17 mouse cellular contexts compared by ENCODE assay signal in genomic region chr10:26076949-26077348, GRCm38 (mm10). TPM values are rescaled to one million over a fixed set of nuclear protein-coding genes. Genes with fewer than 3 reads are reported as not detected.
DNase-seq lines count a peak whose midpoint lies in the region; ATAC-seq lines count a peak whose summit lies in the region.
"Had no signal": no experiment of that assay in that cellular context is flagged by ENCODE, and none has a peak within 500 bp of the region (broad histone marks: within the 10 kb centered on the region; RNA-seq: fewer than 3 reads in every experiment).

No protein-coding gene starts in this region.

- peak overlapping the region; percentile 57 for H3K4me2 ChIP-seq in intestine, embryonic 14.5 days (ENCODE audit: low read length)
- no peak overlapping the region for H3K4me2 ChIP-seq in intestine, embryonic 16.5 days (ENCODE audit: low read depth, low read length)
- H3K4me2 ChIP-seq in embryonic facial prominence, embryonic 15.5 days (replicated peaks) = peak overlapping the region; percentile 95; the same call in 1 of the 2 replicates
- peak overlapping the region; percentile 95 for H3K4me2 ChIP-seq in limb, embryonic 13.5 days (replicated peaks)
- H3K4me2 ChIP-seq in neural tube, embryonic 13.5 days = peak overlapping the region; percentile 84
- H3K4me2 ChIP-seq: liver, embryonic 15.5 days had no signal

- intact Hi-C loops in left cerebral cortex, postnatal 10 days (cut with DNase I) = no loop called here

- peaks cover 2% of the 10 kb centered on the region; the same call in 1 of the 2 replicates for H3K27me3 ChIP-seq in intestine, embryonic 14.5 days (replicated peaks; ENCODE audit: control insufficient read depth, insufficient read depth, low read length)
- H3K27me3 ChIP-seq in intestine, embryonic 16.5 days (replicated peaks; ENCODE audit: control insufficient read depth, insufficient read depth, low read length) = peaks cover 11% of the 10 kb centered on the region; the same call in 1 of the 2 replicates
- H3K27me3 ChIP-seq in embryonic facial prominence, embryonic 15.5 days = 0 out of 2 replicates have a peak, but pooled peaks cover 6% of the 10 kb centered on the region
- peaks cover 22% of the 10 kb centered on the region for H3K27me3 ChIP-seq in limb, embryonic 13.5 days
- no peaks in the 10 kb centered on the region for H3K27me3 ChIP-seq in neural tube, embryonic 13.5 days

- H3K27ac ChIP-seq in intestine, embryonic 14.5 days (ENCODE audit: low read depth) = no peak overlapping the region
- no peak overlapping the region for H3K27ac ChIP-seq in intestine, embryonic 16.5 days (ENCODE audit: low read length)
- no peak overlapping the region for H3K27ac ChIP-seq in embryonic facial prominence, embryonic 15.5 days (replicated peaks)
- no peak overlapping the region for H3K27ac ChIP-seq in limb, embryonic 13.5 days
- no peak overlapping the region for H3K27ac ChIP-seq in neural tube, embryonic 13.5 days (replicated peaks)
- H3K27ac ChIP-seq: kidney, postnatal 0 days; liver, embryonic 15.5 days; macrophage had no signal

- H3K36me3 ChIP-seq in intestine, embryonic 14.5 days (ENCODE audit: control insufficient read depth, insufficient read depth, low read length) = no peaks in the 10 kb centered on the region
- H3K36me3 ChIP-seq in intestine, embryonic 16.5 days (ENCODE audit: control insufficient read depth, insufficient read depth, low read length) = no peaks in the 10 kb centered on the region
- H3K36me3 ChIP-seq in embryonic facial prominence, embryonic 15.5 days = no peaks in the 10 kb centered on the region
- H3K36me3 ChIP-seq in limb, embryonic 13.5 days = no peaks in the 10 kb centered on the region
- H3K36me3 ChIP-seq in neural tube, embryonic 13.5 days = no peaks in the 10 kb centered on the region
- H3K36me3 ChIP-seq: liver, embryonic 15.5 days had no signal

- H3K4me3 ChIP-seq in intestine, embryonic 14.5 days (ENCODE audit: low read depth, low read length) = peak overlapping the region; percentile 69
- H3K4me3 ChIP-seq in intestine, embryonic 16.5 days (ENCODE audit: low read length) = no peak overlapping the region
- peak overlapping the region; percentile 63; the same call in 1 of the 2 replicates for H3K4me3 ChIP-seq in embryonic facial prominence, embryonic 15.5 days (replicated peaks)
- peak overlapping the region; percentile 11 for H3K4me3 ChIP-seq in limb, embryonic 13.5 days
- peak overlapping the region; percentile 82 for H3K4me3 ChIP-seq in neural tube, embryonic 13.5 days
- H3K4me3 ChIP-seq: liver, embryonic 15.5 days had no signal

- no peak for DNase-seq in intestine, embryonic 14.5 days (ENCODE audit: low spot score)
- DNase-seq in heart, postnatal 4 days = no peak
- DNase-seq in spleen, postnatal 10 days (ENCODE audit: low spot score in 2 of 2) = no peak
- DNase-seq in left cerebral cortex, postnatal 10 days (ENCODE audit: extremely low spot score in 1 of 2, low spot score in 2 of 2) = no peak
- DNase-seq: B cell, adult 2 months; heart, postnatal 14 days; thymus, postnatal 14 days had no signal

- WGBS in intestine, embryonic 14.5 days = 78% methylated on average over 9 of the region's 9 CpGs
- WGBS in intestine, embryonic 16.5 days = 80% methylated on average over 9 of the region's 9 CpGs
- WGBS in embryonic facial prominence, embryonic 15.5 days = 58% methylated on average over 9 of the region's 9 CpGs
- WGBS in limb, embryonic 13.5 days = 78% methylated on average over 9 of the region's 9 CpGs
- 84% methylated on average over 9 of the region's 9 CpGs for WGBS in neural tube, embryonic 13.5 days

- no peaks in the 10 kb centered on the region for H3K4me1 ChIP-seq in intestine, embryonic 14.5 days (replicated peaks; ENCODE audit: control insufficient read depth, insufficient read depth, low read length)
- H3K4me1 ChIP-seq in intestine, embryonic 16.5 days (ENCODE audit: control insufficient read depth, insufficient read depth, low read length) = no peaks in the 10 kb centered on the region
- H3K4me1 ChIP-seq in embryonic facial prominence, embryonic 15.5 days = 0 out of 2 replicates have a peak, but pooled peaks cover 10% of the 10 kb centered on the region
- 0 out of 2 replicates have a peak, but pooled peaks cover 3% of the 10 kb centered on the region for H3K4me1 ChIP-seq in limb, embryonic 13.5 days
- peaks cover 17% of the 10 kb centered on the region for H3K4me1 ChIP-seq in neural tube, embryonic 13.5 days (replicated peaks)
- H3K4me1 ChIP-seq: liver, embryonic 15.5 days had no signal

- ATAC-seq in intestine, embryonic 14.5 days (replicated peaks; ENCODE audit: low FRiP score, low TSS enrichment, low read depth) = no peak
- ATAC-seq in intestine, embryonic 16.5 days = no peak
- no peak for ATAC-seq in embryonic facial prominence, embryonic 15.5 days (ENCODE audit: insufficient number of reproducible peaks, low FRiP score, low TSS enrichment, low read depth)
- ATAC-seq in limb, embryonic 13.5 days (ENCODE audit: low FRiP score, low read depth) = no peak
- no peak for ATAC-seq in neural tube, embryonic 13.5 days (ENCODE audit: low read depth)
- ATAC-seq: activated CD4-positive, CD25-positive, alpha-beta regulatory T cell, adult 4 months had no signal

- no peak overlapping the region for H3K9ac ChIP-seq in intestine, embryonic 14.5 days (ENCODE audit: low read length)
- H3K9ac ChIP-seq in intestine, embryonic 16.5 days (ENCODE audit: low read depth, low read length) = no peak overlapping the region
- no peak overlapping the region for H3K9ac ChIP-seq in embryonic facial prominence, embryonic 15.5 days
- H3K9ac ChIP-seq in limb, embryonic 13.5 days = no peak overlapping the region
- H3K9ac ChIP-seq in neural tube, embryonic 13.5 days = peak overlapping the region; percentile 93
- H3K9ac ChIP-seq: liver, embryonic 15.5 days had no signal

- no peaks in the 10 kb centered on the region for H3K9me3 ChIP-seq in intestine, embryonic 14.5 days (ENCODE audit: control insufficient read depth, low read length)
- no peaks in the 10 kb centered on the region for H3K9me3 ChIP-seq in intestine, embryonic 16.5 days (ENCODE audit: control insufficient read depth, low read length)
- H3K9me3 ChIP-seq in embryonic facial prominence, embryonic 15.5 days (replicated peaks) = no peaks in the 10 kb centered on the region
- H3K9me3 ChIP-seq in limb, embryonic 13.5 days = no peaks in the 10 kb centered on the region
- no peaks in the 10 kb centered on the region for H3K9me3 ChIP-seq in neural tube, embryonic 13.5 days
- H3K9me3 ChIP-seq: liver, embryonic 15.5 days had no signal

RNA-seq across cellular contexts. Expression of gene Gm9767, which starts 1.1 kb away (rescaled TPM):
- polyA plus RNA-seq in intestine, embryonic 14.5 days (2014; fragmentation: Nextera tagmentation; extraction: Ambion mirVana) = 0.24 and 0.77 TPM in 2 replicates
- 0.20 TPM in 1 of 2 replicates, not detected in the other for polyA plus RNA-seq in intestine, embryonic 16.5 days (2015; fragmentation: Nextera tagmentation; extraction: Ambion mirVana)
- polyA plus RNA-seq in embryonic facial prominence, embryonic 15.5 days (2015; fragmentation: Nextera tagmentation; extraction: Ambion mirVana) = 0.37 and 1.7 TPM in 2 replicates
- polyA plus RNA-seq in limb, embryonic 13.5 days (2015; fragmentation: Nextera tagmentation; extraction: Ambion mirVana) = 0.55 and 1.4 TPM in 2 replicates
- 1.4 and 1.9 TPM in 2 replicates for polyA plus RNA-seq in neural tube, embryonic 13.5 days (2015; fragmentation: Nextera tagmentation; extraction: Ambion mirVana)
- not detected for total RNA-seq in heart, postnatal 4 days (2021)
- 1 to 10 TPM; 1.7 to 2.3 TPM for total RNA-seq in left cerebral cortex, postnatal 10 days (2021)
- total RNA-seq: granulocyte monocyte progenitor cell, adult 5-6 weeks; heart, postnatal 14 days; MEL had no signal
- polyA plus RNA-seq: kidney, postnatal 0 days; liver, embryonic 15.5 days; macrophage had no signal

RNA-seq across cellular contexts. Expression of gene Tmem200a, which starts 1.9 kb away (rescaled TPM):
- 18.7 and 23.1 TPM in 2 replicates for polyA plus RNA-seq in intestine, embryonic 14.5 days (2014; fragmentation: Nextera tagmentation; extraction: Ambion mirVana)
- 4.5 and 5.7 TPM in 2 replicates for polyA plus RNA-seq in intestine, embryonic 16.5 days (2015; fragmentation: Nextera tagmentation; extraction: Ambion mirVana)
- 14.8 and 15.8 TPM in 2 replicates for polyA plus RNA-seq in embryonic facial prominence, embryonic 15.5 days (2015; fragmentation: Nextera tagmentation; extraction: Ambion mirVana)
- 11.7 and 12.2 TPM in 2 replicates for polyA plus RNA-seq in limb, embryonic 13.5 days (2015; fragmentation: Nextera tagmentation; extraction: Ambion mirVana)
- polyA plus RNA-seq in neural tube, embryonic 13.5 days (2015; fragmentation: Nextera tagmentation; extraction: Ambion mirVana) = 19.6 and 23.3 TPM in 2 replicates
- total RNA-seq in heart, postnatal 4 days (2021) = under 1 TPM; 0.11 to 0.43 TPM
- 10 to 100 TPM; 23.7 to 24.1 TPM for total RNA-seq in left cerebral cortex, postnatal 10 days (2021)
- total RNA-seq: granulocyte monocyte progenitor cell, adult 5-6 weeks; MEL had no signal
- polyA plus RNA-seq: activated CD4-positive, CD25-positive, alpha-beta regulatory T cell, adult 4 months; macrophage had no signal
